Mouse (Mus musculus): ENCODE data around the gene Med20.

DNA sequence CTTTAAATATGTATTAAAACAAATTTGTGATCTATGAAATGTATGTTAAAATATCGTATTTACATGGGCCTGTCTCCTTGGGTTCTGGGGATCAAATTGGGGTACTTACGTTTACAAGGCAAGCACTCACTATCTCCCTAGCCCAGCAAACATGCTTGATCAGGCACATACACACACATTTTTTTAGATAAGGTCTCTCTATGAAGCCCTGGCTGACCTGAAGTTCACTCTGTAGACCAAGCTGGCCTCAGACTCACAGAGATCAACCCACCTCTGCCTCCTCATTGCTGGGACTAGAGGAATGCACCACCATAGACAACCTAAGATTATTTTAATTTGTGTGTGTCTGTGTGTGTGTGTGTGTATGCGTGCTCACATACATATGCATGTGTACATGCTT lies 43.0 kb upstream of the Med20 start:
- TF ChIP-seq CTCF (conservative IDR thresholded peaks at IDR 0.05; ENCODE audit: insufficient read depth, insufficient read length, low read depth, low read length), result no peak
- no peak for TF ChIP-seq POLR2A (IDR thresholded peaks at IDR 0.05; ENCODE audit: low read depth, low read length)
